Mouse (Mus musculus) testis, adult 2 months (tissue): ENCODE results near the gene Uckl1. TPM values are rescaled to one million over a fixed set of nuclear protein-coding genes. Genes with fewer than 3 reads are reported as not detected.
A peak's percentile ranks its signal among the peaks of the same experiment; 100 is the strongest.

Source experiments
- H3K27ac ChIP-seq: fragments of 200-500 bp; 2 replicates; pipeline ENCODE4 v1.5.1; 2012; ENCODE audit warnings: low read depth, low read length; ENCODE audit not compliant: control insufficient read depth, insufficient read depth
- H3K27me3 ChIP-seq: fragments of 200-500 bp; 2 replicates; pipeline ENCODE4 v1.6.1; 2012; ENCODE audit warnings: mild to moderate bottlenecking, low read length, moderate library complexity; ENCODE audit not compliant: control insufficient read depth, insufficient read depth
- H3K36me3 ChIP-seq: fragments of 200-500 bp; 2 replicates; pipeline ENCODE4 v1.6.1; 2012; ENCODE audit warnings: mild to moderate bottlenecking, low read length; ENCODE audit not compliant: control insufficient read depth, insufficient read depth
- H3K4me1 ChIP-seq: fragments of 200-500 bp; 2 replicates; pipeline ENCODE4 v1.6.1; 2012; ENCODE audit warnings: low read length; ENCODE audit not compliant: control insufficient read depth, insufficient read depth
- H3K4me3 ChIP-seq: fragments of 200-500 bp; 2 replicates; pipeline ENCODE4 v1.5.1; 2012; ENCODE audit warnings: low read depth, mild to moderate bottlenecking, low read length, moderate library complexity, mixed read lengths; ENCODE audit not compliant: control insufficient read depth
- CTCF ChIP-seq: fragments of 200-500 bp; IDR thresholded peaks from 2 replicates; pipeline ENCODE4 v1.5.1; 2012; ENCODE audit warnings: low read depth, mild to moderate bottlenecking, inconsistent platforms, low read length, moderate library complexity; ENCODE audit not compliant: control insufficient read depth, insufficient read depth, insufficient replicate concordance
- POLR2A ChIP-seq: fragments of 200-500 bp; IDR thresholded peaks from 2 replicates; pipeline ENCODE4 v1.6.1; 2012; ENCODE audit warnings: low read depth, mild to moderate bottlenecking, inconsistent platforms, low read length, moderate library complexity; ENCODE audit not compliant: control insufficient read depth
- polyA plus RNA-seq: library from polyadenylated mRNA; depleted of rRNA; stranded (reverse); fragments of >200 nt; gene quantifications from 2 replicates; pipeline ENCODE4 v1.2.3, GENCODE M21; 2012; rRNA removed

The Uckl1 gene
- 44.4 and 44.5 TPM in 2 replicates for polyA plus RNA-seq

GRCm38 (mm10) chr2:181584411-181584942 is at the start of gene Uckl1:
Gene Uckl1 (minus strand): TSS chr2:181584892.
- H3K27ac ChIP-seq: no peak within 1 kb of the TSS
- TF ChIP-seq CTCF: no peak
- TF ChIP-seq POLR2A: no peak
- no peak within 1 kb of the TSS for H3K4me3 ChIP-seq
- peaks cover 11% of the 10 kb centered on the region for H3K4me1 ChIP-seq
- H3K36me3 ChIP-seq: peaks cover 3% of the 10 kb centered on the region
- no peaks in the 10 kb centered on the region for H3K27me3 ChIP-seq

GRCm38 (mm10) chr2:181632624-181633023 is 47.9 kb upstream of the Uckl1 start:
- Histone ChIP-seq H3K4me3 (no peak overlapping the region), H3K27me3 (no peaks in the 10 kb centered on the region), H3K4me1 (no peaks in the 10 kb centered on the region), H3K36me3 (peaks cover 1% of the 10 kb centered on the region; the same call in 1 of the 2 replicates), H3K27ac (no peak overlapping the region)
- TF ChIP-seq CTCF (no peak), POLR2A (no peak)

- Histone ChIP-seq H3K36me3 (peaks cover 1% of the 10 kb centered on the region; the same call in 1 of the 2 replicates), H3K4me1 (no peaks in the 10 kb centered on the region), H3K27ac (no peak overlapping the region), H3K27me3 (no peaks in the 10 kb centered on the region), H3K4me3 (no peak overlapping the region)
- TF ChIP-seq CTCF (no peak), POLR2A (no peak)
Observed at GRCm38 (mm10) chr2:181628471-181628870, 43.8 kb upstream of the Uckl1 start.

- Histone ChIP-seq H3K27ac (no peak overlapping the region), H3K4me3 (no peak overlapping the region), H3K27me3 (no peaks in the 10 kb centered on the region), H3K36me3 (no peaks in the 10 kb centered on the region; the same call in 1 of the 2 replicates), H3K4me1 (no peaks in the 10 kb centered on the region)
- TF ChIP-seq POLR2A: no peak
- TF ChIP-seq CTCF: no peak
Observed at GRCm38 (mm10) chr2:181623401-181623800, 38.7 kb upstream of the Uckl1 start.

- H3K4me3 ChIP-seq: no peak overlapping the region
- H3K36me3 ChIP-seq: no peaks in the 10 kb centered on the region
- TF ChIP-seq CTCF (no peak), POLR2A (no peak)
- H3K4me1 ChIP-seq: no peaks in the 10 kb centered on the region
- H3K27me3 ChIP-seq: no peaks in the 10 kb centered on the region
- no peak overlapping the region for H3K27ac ChIP-seq
Observed at GRCm38 (mm10) chr2:181618761-181619495, 34.2 kb upstream of the Uckl1 start.

- Histone ChIP-seq H3K4me3 (no peak overlapping the region), H3K27ac (no peak overlapping the region), H3K36me3 (no peaks in the 10 kb centered on the region), H3K27me3 (no peaks in the 10 kb centered on the region), H3K4me1 (peaks cover 19% of the 10 kb centered on the region)
- TF ChIP-seq CTCF (no peak), POLR2A (no peak)
Observed at GRCm38 (mm10) chr2:181602367-181602766, 17.7 kb upstream of the Uckl1 start.

GRCm38 (mm10) chr2:181601751-181602145 is 17.1 kb upstream of the Uckl1 start:
- TF ChIP-seq POLR2A: no peak
- no peak for TF ChIP-seq CTCF
- Histone ChIP-seq H3K27me3 (no peaks in the 10 kb centered on the region), H3K4me3 (peak overlapping the region; percentile 90), H3K36me3 (no peaks in the 10 kb centered on the region), H3K4me1 (peaks cover 19% of the 10 kb centered on the region), H3K27ac (no peak overlapping the region)
